Mouse (Mus musculus) heart, postnatal 10 days (tissue): ENCODE data around the gene Pbld2. TPM values are rescaled to one million over a fixed set of nuclear protein-coding genes. Genes with fewer than 3 reads are reported as not detected.

Experiments used
- DNase-seq, 2 experiments: peaks; one replicate each; pipeline ENCODE4 v3.0.0; 2021
- intact Hi-C: fragments of 180-260 bp; cut with DNase I; formaldehyde crosslinking; loops from one replicate; pipeline ENCODE4 v1.15.1; 2025
- total RNA-seq, 2 experiments: library from RNA; stranded (reverse); gene quantifications; 2 replicates each; pipeline ENCODE4 v1.2.3; 2021

Pbld2 gene
- total RNA-seq, 2 experiments from 2014 or later: 2.7 to 2.9 TPM

GRCm38 (mm10) chr10:63056966-63057750 is 33.0 kb downstream of the Pbld2 start:
- DNase-seq: peak; percentile 14 to 19
- intact Hi-C loops: no loop called here

- intact Hi-C loops: no loop called here
- no peak for DNase-seq
Observed at GRCm38 (mm10) chr10:63059862-63060261, 35.7 kb downstream of the Pbld2 start, which contains the start of gene Pbld1. Pbld1 (plus strand) TSS chr10:63060162.

DNA sequence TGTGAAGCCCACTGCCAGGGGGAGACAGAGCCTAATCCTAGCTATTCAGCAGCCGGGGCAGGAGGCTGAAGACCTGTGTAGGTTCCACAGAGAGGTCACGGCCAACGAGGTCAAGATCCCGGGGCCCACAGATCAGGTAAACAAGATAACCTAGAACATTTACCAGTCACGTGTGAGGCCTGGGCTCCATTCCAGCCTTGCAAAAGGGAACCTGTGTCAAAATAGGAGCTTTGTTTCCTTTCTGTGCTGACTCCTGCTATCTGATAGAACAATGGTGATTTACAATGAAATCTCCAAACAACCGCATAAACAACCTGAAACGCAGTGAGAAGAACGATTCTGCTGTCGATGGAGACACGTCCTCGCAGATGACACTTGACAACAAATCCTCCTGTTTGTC is 36.3 kb downstream of the Pbld2 start:
- peak; percentile 29 to 30 for DNase-seq
- intact Hi-C loops: no loop called here

- intact Hi-C loops: no loop called here
- DNase-seq: no peak
Observed at GRCm38 (mm10) chr10:63061266-63061665, 37.2 kb downstream of the Pbld2 start.

DNA sequence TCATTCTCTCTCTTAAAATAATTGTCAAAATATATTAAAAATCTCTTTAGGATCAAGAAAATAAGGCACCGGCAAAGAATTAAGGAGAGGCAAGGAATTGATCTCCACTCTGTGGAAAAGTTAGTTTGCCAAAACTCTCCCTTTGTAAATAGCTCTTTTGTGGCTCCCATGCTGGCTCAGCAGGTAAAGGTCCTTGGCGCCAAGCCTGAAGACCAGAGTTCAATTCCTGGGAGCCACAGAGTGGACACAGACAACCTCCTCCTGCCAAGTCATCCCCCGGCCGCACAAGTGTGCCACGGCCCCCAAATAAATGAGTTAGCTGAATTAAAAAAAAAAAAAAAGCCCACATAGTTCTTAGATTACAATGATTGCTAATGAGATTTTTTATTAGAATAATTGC is 38.6 kb downstream of the Pbld2 start:
- DNase-seq: no peak
- intact Hi-C loops: no loop called here

DNA sequence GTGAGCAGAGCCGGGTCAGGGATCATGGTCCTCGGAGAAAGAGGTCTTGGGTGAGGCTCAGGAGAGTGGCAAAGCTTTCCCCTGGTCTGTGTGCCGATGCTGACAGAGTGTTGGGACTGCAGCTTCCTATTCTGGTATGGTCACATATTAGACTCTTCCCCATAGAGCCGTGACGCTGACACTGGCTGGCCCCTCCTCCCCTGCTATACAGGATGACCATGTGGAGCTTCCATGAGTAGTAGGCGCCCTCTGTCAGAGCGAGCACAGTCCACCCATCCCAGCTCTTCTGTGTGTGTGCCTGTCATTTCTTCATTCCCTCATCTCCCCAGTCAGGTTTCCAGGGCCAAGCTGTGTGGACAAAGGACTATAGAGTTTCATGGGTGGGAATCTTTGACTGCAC is 39.2 kb downstream of the Pbld2 start:
- intact Hi-C loops: no loop called here
- DNase-seq: no peak

DNA sequence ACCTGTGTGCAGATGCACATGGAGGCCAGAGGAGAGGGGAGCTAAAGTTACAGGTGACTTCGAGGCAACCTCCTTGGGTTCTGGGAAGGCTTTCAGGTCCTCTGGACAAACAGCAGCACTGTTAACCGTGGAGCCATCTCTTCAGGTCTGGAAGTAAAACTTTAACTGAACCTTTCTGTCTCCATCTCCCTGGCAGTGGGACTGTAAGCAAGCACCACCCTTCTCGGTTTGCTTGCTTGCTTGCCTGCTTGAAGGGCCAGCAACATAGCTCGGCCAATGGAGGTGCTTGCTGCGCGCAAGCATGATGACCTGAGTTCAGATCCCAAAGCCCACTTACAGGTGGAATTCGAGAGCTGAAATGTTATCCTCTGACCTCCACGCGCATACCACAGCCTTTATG is 40.4 kb downstream of the Pbld2 start:
- intact Hi-C loops: no loop called here
- DNase-seq: no peak

- DNase-seq: no peak
- intact Hi-C loops: no loop called here
Observed at GRCm38 (mm10) chr10:63065561-63065960, 41.4 kb downstream of the Pbld2 start.

- intact Hi-C loops: loop anchor here (1.0 kb wide), 2 partner anchors 23 to 42 kb away; partner anchors contain the start of genes Hnrnph3 and Pbld2
- DNase-seq: peak; percentile 85 to 89
Observed at GRCm38 (mm10) chr10:63065988-63066387, 41.9 kb downstream of the Pbld2 start.

DNA sequence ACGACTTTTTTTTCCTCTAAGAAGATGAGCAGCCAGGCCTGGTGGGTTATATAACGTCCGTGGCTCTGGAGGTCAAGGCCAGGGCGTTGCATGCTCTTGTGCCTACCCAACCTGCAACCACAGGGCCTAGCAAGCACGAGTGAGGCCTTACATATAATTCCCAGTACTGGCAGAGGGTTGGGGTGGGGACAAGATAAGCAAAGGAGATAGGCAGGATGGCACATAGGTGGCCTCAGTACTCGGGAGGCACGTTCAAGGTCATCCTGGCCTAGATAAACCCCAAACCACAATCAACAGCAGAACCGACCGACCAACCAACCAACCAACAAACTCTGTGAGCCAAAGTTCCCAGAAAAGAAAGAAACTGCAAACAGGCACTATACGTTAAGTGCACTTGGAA is 62.2 kb downstream of the Pbld2 start:
- DNase-seq: no peak
- intact Hi-C loops: no loop called here

DNA sequence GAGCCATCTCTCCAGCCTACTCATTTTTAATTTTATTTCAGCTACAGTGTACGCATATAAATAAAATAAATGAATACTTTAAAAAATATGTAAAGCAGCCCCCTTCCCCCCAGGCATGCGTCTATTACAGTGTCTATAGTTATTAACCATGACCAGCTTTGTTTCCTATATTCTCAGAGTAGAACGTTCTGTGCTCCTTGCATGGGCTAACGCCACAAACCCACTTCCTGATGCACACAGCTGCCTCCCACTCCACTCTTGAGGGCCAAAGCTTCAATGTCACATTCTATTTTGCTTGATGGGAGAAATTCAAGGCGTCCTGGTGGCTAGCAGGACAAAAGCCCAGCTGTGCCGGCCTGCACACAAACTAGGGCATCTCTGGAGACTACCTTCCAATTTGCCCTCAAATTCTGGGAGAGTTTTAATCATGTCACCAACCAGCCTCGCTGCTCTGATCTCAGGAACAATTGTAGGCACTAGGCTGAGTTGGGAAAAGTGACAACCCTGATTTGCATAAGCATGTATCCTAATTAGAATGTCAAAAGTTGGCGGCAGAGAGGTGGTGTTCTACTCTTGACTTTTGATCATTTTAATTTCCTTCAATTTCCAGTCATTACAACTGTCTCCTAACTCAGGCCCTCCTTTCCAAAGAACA is 65.1 kb downstream of the Pbld2 start:
- intact Hi-C loops: no loop called here
- no peak for DNase-seq

- peak; percentile 9 to 19 for DNase-seq
- intact Hi-C loops: no loop called here
Observed at GRCm38 (mm10) chr10:63089758-63090571, 65.8 kb downstream of the Pbld2 start.

DNA sequence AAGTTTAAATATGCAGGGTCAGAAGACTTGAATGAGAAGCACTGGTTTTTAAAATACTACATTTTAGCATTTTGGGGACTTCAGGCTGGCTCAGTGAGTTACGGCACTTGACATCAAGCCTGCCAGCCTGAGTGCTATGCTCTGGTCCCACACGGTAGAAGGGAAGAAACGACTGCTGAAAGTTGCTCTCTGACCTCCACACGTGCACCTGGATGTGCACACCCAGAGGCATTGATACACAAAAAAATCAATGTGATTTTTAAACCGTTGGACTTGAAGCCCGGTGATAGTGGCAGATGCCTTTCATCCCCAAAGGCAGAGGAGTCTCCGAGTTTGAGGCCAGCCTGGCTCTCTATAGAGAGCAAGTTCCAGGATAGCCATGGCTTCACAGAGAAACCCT is 67.8 kb downstream of the Pbld2 start:
- DNase-seq: no peak
- intact Hi-C loops: no loop called here

DNA sequence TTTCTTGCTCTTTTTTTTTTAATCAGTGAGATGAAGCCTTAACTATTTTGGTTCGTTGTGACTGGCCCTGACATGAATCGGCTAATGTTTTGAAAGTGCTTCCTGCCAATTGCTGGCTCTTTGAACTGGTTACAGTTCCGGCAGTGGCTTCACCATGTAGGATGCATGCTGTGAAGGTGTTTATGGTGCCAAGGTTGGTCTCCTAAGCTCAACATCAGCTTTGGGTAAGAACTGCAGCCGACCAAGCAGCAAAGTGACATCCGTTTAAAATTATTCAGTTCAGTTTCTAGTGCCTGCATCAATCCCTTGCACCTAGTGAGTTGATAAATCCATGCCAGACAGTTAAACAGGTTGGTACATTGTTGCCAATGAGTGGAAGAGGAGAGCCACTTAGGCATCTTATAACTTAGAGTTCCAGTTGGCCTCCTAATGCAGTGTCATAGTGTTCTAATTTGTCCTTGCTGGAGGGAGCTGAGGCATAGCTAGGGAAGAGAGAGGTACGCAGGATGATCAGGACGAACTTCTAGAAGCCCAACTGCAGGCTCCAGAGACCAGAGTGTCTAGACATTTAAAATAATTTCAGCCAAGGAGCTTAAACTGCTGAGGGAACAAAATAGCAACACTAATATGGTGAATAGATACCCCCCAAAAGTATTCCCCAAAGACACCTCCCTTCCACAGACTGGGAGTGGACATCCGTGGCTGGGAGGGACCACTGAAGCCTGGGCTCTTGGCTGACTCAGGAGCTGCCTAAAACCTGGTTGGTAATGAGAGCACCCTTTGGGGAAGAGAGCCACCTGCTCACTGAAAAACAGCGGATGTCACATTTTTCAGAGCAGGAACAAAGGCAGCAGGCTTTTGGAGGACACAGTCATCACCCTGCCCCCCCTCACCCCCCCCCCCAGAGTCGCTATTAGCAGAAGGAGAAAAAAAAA is 68.8 kb downstream of the Pbld2 start:
- no peak for DNase-seq

GRCm38 (mm10) chr10:63096757-63097156 is 72.6 kb downstream of the Pbld2 start:
- intact Hi-C loops: no loop called here
- no peak for DNase-seq

More for the DNA sequence above, 68.8 kb downstream of the Pbld2 start:
- intact Hi-C loops: no loop called here

DNA sequence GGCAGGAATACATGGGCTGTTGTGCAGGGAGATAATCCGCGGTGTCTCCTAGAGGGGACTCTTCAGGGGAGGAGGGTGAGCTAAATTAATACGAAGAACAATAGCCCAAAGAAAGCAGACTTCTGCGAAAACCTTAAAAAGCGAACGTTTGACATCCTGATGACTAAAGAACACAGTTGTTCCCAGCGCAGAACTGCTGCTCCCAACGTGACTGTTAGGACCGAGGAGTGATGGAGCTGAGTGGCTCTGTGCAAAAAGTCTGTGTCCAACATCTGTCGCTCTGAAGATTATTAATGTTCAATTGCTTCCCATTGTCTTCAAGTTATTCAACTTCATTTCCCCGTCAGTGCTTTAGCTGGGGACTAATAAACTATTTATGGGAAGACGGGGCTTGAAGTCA is 74.1 kb downstream of the Pbld2 start:
- DNase-seq: no peak
- intact Hi-C loops: no loop called here

GRCm38 (mm10) chr10:63099521-63099920 is 75.4 kb downstream of the Pbld2 start, which contains the start of gene Atoh7:
Atoh7 (plus strand) TSS chr10:63099651.
- no peak for DNase-seq
- intact Hi-C loops: no loop called here

- peak; percentile 49 to 57 for DNase-seq
- intact Hi-C loops: no loop called here
Observed at GRCm38 (mm10) chr10:63099941-63100562, 75.9 kb downstream of the Pbld2 start.

GRCm38 (mm10) chr10:63100657-63101056 is 76.5 kb downstream of the Pbld2 start:
- DNase-seq: no peak
- intact Hi-C loops: no loop called here
